Mouse (Mus musculus) layer of hippocampus, postnatal 36 days (tissue): ENCODE data around the gene Rcsd1. TPM values are rescaled to one million over a fixed set of nuclear protein-coding genes. Genes with fewer than 3 reads are reported as not detected.
"Not testable (repeated sequence)": the region's sequence is repeated elsewhere in the genome, so short reads cannot be mapped to it uniquely, and the experiment has no call there.

ENCODE experiments used
- DNase-seq, 2 experiments: peaks; one replicate each; pipeline ENCODE4 v3.0.0; 2022
- total RNA-seq, 2 experiments: library from RNA; stranded (reverse); gene quantifications; 2 replicates each; pipeline ENCODE4 v1.2.3; 2021

The Rcsd1 gene
- total RNA-seq, 2 experiments from 2014 or later: 3.7 to 4.8 TPM

GRCm38 (mm10) chr1:165689845-165690244 lies 19.7 kb downstream of the Rcsd1 start:
- DNase-seq: no peak

- DNase-seq: no peak
Observed at GRCm38 (mm10) chr1:165687861-165688260, 21.7 kb downstream of the Rcsd1 start.

DNA sequence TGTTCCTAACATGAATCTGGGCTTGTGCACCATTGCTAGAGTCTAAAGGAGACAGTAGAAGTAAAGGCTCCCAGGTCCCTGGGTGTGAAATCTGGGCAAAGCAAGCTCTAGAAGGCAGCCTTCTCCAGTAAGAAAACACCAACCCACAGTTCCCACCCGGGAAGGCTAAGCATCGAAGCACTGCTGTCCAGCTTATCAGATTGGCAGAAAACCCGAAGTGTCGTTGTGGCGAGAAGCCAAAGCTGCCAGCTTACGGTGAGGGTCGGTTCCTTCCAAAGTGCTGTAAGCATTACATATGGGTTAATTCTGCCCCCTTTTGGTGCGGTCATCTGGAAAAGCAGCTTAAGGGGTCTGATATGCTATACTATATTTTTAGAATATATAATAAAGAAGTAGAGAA lies 22.6 kb downstream of the Rcsd1 start:
- no peak for DNase-seq

- DNase-seq: no peak
Observed at GRCm38 (mm10) chr1:165686349-165686748, 23.2 kb downstream of the Rcsd1 start.

DNA sequence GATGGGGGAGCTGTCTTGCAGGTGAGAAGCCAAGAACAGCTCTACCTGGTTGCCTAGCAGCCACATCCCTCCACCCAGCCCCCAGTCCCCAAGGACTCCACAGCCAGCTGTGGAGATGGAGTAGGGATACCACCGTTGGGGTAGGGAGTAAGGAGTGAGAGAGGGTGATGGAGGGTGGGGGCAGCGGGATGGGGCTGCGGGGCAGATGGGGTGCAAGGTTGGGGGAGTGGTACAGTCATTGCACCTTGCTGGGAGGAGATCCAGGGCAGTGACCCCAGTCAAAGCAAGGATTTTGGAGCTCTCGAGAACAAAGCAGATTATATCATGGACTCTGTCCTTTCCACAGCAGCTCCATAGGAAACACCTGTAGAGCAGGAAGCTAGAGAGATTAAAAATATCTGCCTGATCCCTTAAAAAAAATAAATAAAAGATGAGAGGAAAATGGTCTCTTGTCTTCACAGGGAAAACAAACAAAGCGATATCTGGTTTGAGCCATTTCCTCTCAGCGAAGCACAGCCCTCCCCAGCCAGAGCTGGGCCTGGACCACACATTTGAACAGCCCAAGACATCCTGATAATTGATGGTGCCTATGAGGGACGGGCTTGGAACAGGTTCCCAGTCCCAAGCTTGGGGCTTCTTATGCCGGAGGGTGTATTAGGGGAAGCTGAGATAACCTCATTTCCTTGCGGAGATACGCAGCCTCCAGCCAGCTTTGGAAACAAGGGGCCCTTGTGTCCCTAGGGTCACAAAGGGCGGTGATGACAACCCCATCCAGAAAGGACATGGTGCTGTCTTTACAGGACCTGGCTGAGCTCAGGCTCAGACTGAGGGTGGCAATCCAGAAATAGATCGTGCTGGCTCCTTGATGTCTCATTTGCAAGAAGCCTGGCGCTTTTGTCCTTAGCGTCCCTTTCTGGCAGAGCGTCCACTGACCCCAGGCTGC lies 25.0 kb downstream of the Rcsd1 start:
- DNase-seq: no peak

DNA sequence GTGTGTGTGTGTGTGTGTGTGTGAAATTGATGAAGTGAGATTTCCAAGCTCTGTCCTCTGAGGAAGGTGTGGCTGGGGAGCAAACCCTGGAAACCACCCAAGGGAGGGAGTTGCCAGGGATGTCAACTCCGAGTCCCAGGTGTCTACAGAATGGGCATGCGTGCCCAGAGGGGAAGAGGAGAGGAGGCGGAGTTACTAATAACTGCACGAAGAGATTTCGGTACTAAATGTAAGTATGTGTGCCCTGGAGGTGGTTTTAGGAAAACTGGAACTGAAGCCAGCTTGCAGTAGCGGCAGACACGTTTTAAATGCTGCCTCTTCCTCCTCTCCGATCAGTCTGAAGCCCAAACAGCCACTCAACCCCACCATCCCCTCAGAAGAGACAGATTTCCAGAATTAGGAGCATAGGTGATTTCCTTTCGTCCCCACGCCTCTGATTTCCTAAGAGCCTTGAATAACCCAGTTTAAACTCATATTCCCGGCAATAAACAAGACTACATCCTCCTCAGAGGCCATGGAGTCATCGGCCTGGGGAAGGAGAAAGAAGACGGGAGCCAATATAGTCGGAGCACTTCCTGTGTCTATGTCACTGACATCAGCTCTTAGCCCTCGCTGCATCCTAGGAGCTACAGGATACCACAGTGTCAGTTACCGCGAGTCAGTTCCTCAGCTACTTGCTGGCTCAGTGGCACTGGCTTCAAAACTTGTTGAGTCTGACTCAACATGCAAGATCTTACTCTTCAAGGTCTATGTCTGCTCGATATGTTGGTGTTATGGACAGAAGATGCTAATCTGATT lies 27.3 kb downstream of the Rcsd1 start:
- DNase-seq: no peak

GRCm38 (mm10) chr1:165681045-165681794 lies 28.3 kb downstream of the Rcsd1 start:
- DNase-seq: no peak

DNA sequence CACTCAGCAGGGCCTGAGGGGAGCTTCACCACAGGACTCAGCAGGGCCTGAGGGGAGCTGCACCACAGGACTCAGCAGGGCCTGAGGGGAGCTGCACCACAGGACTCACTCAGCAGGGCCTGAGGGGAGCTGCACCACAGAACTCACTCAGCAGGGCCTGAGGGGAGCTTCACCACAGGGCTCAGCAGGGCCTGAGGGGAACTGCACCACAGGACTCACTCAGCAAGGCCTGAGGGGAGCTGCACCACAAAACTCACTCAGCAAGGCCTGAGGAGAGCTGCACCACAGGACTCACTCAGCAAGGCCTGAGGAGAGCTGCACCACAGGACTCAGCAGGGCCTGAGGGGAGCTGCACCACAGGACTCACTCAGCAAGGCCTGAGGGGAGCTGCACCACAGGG lies 29.5 kb downstream of the Rcsd1 start:
- DNase-seq: not testable (repeated sequence)

- no peak for DNase-seq
Observed at GRCm38 (mm10) chr1:165679618-165679997, 29.9 kb downstream of the Rcsd1 start.

- no peak for DNase-seq
Observed at GRCm38 (mm10) chr1:165678861-165679617, 30.5 kb downstream of the Rcsd1 start.

DNA sequence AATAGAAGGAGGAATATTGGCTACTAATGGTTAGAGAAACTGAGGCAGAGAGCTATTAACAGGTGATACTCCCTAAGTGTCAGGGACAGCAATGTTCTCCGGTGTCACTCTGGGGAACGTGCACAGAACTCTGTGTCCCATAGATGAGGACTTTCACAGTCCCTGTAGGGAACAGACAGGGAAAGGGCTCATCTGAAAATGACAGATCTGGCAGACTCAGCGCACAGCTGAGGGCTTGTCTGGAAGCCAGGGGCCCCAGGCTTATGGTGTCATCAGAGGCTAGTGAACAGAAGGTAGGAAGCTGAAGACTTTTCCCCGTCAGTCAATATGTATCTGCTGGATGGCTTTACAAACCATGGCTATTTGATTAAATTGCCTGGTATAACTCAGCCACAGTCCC lies 32.0 kb downstream of the Rcsd1 start:
- DNase-seq: no peak

- DNase-seq: no peak
Observed at GRCm38 (mm10) chr1:165676993-165677392, 32.6 kb downstream of the Rcsd1 start.

- DNase-seq: no peak
Observed at GRCm38 (mm10) chr1:165675167-165675566, 34.4 kb downstream of the Rcsd1 start.

- DNase-seq: no peak
Observed at GRCm38 (mm10) chr1:165672355-165672754, 37.2 kb downstream of the Rcsd1 start.

DNA sequence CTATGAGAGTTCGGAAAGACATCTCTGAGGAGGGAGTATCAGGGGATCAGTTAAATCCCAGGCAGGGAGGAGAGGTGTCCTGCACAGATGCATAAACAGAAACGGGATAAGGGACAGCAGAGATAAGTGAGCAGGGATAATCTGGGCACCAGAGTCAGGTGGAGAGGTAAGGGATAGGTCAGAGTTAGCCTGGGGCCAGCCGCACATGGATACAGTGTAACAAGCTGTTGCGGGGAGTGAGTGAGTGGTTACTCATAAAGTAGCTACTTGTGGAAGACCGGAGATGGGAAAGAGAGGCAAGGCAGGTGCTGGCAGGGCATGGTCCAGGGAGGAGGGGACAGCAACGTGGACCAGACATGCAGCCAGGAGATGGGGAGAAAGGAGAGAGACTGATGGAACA lies 39.5 kb downstream of the Rcsd1 start:
- DNase-seq: no peak

GRCm38 (mm10) chr1:165668904-165669303 lies 40.7 kb downstream of the Rcsd1 start:
- DNase-seq: no peak

- DNase-seq: no peak
Observed at GRCm38 (mm10) chr1:165667380-165667779, 42.2 kb downstream of the Rcsd1 start.

GRCm38 (mm10) chr1:165666944-165667343 lies 42.6 kb downstream of the Rcsd1 start:
- DNase-seq: no peak

DNA sequence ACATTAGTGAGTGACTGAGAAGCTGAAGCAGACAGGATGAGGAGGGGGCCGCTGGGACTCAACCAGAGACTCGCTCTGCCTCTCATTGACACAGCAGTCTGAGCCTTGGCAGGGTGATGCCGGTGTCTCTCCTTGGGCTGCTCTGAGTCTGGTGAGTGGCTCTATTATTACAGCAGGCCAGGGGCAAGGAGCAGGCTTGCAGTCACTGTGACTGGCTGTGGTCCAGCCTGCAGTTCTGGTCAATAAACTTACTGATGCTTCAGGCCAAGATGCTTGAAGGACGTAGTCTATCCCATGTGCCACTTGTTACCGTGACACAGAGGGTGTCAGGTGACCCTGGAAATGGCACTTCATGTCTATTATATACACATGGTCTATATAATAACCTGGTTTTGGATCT lies 43.8 kb downstream of the Rcsd1 start:
- DNase-seq: no peak

GRCm38 (mm10) chr1:165663277-165663676 lies 46.3 kb downstream of the Rcsd1 start:
- no peak for DNase-seq

DNA sequence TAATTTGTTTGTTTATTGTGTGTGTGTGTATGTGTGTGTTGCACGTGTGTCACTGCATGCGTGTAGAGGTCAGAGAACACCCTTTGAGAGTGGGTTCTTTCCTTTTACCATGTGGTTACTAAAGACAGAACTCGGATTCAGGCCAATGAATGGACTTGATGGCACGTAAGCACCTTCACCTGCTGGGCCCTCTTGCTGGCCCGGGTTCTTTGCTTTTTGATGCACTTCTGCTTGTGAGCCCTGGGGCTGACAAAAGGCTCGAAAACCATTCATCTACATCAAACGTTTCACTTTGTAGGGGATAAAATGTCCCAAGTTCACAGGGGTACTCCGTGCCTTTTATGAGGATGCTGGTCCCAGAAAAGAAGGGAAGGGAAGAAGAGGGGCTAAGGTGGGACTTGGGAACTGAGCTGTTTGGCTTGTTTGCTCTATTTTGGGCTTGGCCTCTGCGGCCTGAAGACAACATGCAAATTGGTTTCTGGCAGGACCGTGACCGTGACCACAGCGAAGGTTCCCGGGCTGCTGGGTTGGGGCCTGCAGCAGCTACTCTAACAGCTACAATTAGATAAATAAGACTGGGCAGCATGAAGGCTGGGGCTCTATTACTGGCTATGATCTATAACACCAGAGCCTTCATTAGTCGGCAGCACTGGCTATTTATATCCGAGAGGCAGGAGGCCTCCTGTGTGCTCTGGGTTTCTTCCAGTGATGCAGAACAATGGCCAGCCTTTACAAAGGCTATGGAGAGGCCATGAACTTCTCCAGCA lies 46.9 kb downstream of the Rcsd1 start:
- DNase-seq: no peak
